Mouse (Mus musculus) ovary, postnatal 10 days (tissue): ENCODE results near the gene Ces5a.
"Not testable (repeated sequence)": the region's sequence is repeated elsewhere in the genome, so short reads cannot be mapped to it uniquely, and the experiment has no call there.

Experiments
- DNase-seq: peaks from one replicate; pipeline ENCODE4 v3.0.0; 2022; ENCODE audit warnings: low spot score

Gene Ces5a

DNA sequence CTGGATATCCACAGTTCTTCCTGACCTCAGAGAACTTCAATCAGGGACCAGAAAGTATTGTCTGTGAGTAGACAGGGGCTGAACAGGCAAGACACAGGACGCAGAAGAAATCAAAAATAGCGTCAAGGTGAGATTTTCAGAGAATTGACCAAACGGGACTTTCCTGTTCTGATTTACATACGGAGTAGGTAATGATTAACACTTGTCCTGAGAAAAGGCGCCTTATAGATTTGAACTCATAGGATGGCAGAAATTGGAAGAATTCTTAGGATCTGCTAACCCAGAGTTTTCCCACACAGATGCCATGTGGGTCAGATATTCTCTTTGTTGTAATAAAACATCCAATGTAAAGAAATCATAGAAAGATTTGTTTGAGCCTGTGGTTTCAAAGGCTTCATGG, at the start of gene Ces5a:
Gene Ces5a (minus strand): TSS at position 101 of the 400 bp plus-strand sequence.
- DNase-seq: no peak

DNA sequence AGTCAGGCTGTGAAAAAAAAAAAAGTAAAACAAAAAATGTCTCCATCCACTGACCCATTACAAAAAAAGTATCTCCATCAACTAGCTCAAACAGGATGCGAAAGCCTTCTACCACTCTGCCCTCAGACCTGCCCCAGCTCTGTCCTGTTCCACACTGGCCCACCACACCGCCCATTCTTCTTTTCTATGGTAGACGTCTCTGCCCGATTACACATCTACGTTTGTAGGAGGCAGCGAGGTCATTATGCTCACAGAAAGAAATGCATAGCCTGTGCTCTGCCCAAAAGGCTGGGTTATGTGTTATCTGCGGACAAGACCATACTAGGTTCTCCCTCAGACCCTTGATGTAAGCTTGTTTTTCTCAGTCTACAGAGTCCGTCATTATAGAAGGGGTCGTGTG, 37.2 kb upstream of the Ces5a start:
- DNase-seq: no peak

DNA sequence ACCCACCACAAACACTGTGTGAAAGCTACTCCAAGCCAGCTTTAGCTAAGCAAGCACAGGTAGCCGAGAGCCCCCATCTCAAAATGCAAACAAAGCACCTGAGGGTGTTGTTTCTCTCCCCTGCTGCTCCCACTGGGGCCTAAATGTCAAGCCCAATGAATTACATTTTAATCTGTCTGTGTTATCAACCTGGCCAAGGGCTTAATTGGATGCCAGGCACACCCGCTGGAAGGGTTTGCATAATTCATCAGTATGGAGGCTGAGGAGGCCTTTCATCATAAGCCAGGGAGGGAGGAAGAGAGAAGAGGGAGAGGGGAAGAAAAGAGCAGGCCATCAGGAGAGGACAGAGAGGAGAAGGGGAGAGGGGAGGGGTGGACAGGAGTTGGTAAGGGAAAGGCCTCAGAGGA, 36.5 kb upstream of the Ces5a start:
- DNase-seq: no peak

DNA sequence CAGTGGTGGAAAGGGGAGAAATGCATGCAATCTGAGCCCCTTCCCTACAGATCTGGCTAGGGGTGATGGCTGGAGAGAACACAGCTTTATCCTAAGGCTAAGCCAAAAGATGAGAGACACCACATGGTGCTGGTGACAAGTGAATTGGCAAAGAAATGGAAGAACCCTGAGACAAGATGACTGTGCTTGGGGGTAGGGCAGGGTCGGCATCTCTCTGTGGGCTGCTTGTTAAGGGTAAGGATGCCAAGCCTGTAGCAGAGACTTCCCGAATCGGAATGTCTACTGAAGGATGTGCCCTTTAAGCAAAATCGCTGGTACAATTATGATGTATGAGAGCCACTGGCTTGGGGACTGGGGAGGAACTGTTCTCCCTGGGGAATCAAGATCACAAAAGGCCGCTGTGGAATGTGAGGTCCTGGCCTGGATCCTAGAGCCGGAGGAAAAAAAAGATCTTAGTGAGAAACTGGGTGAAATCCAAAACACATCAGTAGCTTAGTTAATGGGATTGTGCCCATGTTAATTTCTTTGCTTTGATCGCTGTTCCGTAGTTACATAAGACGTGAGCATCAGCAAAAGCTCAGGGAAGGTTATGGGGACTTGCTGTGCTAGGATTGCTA, 35.8 kb upstream of the Ces5a start:
- no peak for DNase-seq

DNA sequence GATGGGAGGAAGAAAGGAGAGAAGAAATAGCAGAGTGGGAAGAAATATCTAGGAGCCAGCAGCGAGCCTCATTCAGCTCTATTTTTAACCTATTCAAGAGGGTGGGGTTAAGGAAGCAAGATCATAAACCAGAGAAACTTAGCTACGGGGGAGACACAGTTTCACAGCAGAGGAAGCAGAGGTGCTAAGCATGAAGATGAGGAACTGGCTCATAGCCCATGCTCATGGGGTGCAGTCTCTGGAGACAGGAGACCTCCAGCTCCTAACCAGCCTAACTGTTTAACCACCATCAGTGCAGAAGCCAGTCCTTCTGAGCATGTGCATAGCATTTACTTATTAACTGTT, 34.5 kb upstream of the Ces5a start:
- DNase-seq: no peak

DNA sequence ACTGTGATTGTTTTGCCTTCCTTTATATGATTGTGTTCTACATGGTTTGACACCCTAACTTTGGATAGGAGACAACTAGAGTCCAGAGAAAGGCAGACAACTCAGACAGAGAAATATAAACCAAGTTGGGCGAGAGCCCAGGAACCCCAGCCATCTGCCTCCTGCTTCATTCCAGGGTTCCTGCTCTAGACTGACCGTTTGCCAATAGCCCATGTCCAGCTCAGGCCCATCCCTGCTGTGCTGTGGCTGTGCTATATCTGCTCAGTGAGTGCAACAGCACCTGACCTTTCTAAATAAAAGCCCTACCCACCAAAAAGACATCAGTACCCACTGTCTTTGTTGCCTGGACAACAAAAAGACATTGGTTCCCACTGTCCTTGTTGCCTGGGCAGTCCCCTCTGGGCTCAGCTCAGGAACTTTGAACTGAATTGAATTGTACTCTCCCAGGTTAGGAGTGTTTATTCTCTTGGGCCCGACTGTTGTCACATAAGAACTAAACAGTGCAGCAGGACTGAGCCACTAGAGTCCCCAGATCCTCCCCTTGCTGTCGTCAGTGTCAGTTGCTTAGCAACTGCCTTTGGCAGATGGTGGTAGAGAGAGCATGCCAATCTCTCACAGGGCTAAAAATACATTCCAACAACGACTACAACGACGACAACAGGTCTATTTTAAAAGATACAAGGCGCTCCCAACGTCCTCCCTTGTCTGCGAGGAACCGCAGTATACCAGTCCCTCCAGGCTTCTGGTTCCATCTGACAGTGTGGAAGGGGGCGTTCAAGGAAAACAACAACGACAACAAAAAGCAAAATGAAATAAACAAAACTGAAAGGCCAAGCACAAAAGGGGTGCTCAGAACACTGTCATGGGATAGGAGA, 33.9 kb upstream of the Ces5a start:
- DNase-seq: no peak

DNA sequence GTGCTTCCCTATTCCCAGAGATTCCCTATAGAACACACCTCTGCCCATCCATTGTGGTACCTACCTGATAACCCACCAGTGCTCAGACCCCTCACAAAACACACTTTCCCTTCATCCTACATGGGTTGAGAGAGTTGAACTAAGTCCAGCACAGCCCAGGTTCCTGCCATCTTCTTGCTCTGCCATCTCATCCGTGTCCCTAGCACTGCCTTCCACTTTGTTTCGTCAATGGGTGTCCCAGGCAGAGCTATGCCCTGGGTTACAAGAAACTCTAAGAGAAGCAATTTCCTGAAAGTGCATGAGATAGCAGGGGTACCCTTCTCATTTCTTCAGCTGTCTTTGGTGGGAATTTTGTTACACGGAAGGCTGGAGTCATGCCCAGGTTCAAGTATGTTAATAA, 33.0 kb upstream of the Ces5a start:
- no peak for DNase-seq

DNA sequence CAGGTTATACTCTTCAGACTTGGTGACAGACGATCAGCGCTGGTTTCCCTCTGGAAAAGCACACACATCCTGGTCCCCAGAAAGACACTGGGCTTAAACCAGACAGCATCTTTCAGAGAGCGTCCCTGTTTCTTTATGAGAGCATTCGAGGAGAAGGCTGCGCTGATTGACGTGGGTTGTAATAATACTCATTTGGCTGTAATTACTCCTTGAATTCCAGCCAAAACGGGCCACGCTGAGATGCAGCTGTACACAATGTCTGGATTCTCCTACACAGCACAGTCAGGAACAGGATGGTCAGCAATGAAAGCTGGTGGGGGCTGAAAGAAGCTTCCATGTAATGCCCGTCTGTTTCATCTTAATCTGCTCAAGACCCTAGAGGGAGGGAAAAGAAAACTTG, 31.5 kb upstream of the Ces5a start:
- no peak for DNase-seq

DNA sequence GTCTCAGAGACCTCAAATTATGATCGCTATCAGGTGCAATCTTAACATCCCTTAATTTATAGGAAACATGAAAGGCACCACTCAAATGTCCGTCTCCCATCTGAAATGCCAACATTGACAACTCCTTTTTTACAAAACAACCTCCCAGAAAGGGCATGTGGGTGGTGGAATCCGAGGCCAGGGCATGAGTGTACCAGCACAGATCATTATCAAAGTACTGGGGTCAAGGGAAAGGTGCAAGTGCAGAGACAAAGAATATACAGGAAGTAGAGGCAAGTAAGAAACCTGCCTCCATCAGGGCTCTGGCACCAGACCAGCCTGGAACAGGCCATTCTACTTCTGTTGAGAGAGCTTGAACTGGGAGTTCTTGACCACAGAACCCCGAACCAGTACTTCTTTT, 29.0 kb upstream of the Ces5a start:
- DNase-seq: no peak

DNA sequence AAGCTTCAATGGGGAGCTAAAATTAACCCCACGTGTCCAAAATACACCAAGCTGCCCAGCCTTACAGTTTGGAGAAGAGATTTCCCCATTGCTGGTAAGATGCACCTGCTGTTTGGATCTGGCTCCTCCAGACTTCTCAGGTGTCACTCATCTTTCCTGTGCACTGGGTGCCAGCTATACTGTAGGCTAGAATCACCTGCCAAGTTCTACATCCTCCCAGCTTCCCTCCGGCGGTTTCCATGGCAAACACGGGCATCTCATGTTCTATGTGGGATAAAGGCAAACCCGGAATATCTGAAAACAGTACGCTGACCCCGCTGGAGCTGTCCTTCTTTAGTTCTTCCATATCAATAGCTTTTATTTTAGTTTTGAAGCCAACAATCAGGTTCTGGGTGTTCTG, 27.9 kb upstream of the Ces5a start:
- no peak for DNase-seq

DNA sequence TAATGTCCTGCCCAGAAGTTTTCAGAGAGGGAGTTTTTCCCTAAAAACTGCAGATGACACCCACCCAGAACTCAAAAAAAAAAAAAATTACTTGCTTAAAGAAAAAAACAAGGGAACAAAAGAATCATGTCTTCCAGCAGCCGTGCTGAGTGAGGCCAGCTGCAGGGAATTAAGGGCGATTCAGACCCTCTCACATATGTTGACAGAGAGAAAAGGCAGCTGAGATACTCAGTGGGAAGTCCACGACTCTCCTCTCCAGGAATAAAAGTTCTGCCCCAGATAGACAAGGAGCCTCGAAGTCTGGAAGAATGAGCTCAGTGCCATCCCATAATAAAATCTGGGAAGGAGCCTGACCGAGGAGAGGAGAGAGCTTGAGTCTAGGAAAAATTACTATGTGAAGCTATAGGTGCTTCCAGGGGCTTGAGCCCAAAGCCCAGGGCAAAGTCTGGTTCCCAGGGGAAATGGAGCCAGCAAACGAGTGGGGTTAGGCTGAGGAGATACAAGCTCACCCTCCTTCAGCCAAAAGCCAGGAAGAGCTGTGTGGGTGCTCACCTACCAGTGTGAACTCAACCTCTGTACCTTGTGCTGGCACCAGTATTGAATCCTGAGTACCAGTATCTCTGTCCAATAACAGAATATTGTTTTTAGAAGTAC, 27.1 kb upstream of the Ces5a start:
- DNase-seq: no peak

DNA sequence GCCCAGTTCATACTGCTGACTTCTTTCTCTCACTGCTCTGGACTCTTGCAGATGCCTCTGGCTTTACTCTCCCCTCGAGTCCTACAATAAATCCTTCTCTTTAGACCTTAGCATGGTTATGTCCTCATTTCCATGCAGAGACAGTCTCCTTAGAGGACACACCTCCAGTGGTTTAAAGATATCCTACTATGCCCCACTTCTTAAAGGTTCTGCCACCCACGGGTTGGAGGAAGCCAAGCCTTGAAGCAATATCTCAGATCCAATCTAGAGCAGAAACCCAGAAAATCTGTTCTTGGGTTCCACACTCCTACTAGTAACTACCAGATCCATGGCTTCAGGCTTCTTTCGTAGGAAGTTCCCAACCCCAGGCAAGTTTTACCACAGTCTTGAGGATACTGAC, 25.6 kb upstream of the Ces5a start:
- no peak for DNase-seq

DNA sequence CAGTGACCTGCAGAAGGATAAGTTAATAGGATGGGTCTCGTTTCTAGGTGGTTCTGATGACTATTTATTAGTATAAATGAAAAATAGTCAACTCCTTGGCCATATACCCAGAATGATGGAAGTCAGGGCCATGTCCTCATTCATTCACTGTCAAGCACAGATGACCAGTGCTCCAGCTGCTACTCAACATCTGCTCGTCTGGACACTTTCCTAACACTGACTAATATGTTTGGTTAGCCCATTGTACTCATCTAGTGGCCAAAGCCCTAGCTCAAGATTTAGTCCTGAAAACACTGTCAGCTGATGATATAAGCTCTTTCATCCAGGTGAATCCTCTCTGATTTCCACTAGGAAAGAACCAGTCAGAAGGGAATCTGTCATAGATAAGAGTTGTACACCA, 24.1 kb upstream of the Ces5a start:
- DNase-seq: no peak

DNA sequence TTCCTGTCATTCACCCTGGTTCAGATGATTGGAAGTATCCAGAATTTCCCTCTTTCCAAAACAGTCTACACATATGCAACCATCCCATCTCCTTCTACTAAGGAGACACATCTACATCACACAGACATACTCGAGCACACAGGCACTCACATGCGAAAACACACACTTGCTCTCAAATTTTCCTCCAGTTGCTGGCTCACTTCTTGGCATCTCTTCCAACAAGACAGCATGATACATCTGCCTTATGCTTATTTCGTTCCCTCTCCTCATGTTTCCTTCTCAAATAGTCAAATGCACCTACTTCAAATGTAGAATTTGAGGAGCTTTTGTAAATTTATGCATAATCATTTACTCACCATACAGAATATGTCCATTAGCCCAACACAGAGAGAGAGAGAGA, 33.0 kb downstream of the Ces5a start:
- no peak for DNase-seq

DNA sequence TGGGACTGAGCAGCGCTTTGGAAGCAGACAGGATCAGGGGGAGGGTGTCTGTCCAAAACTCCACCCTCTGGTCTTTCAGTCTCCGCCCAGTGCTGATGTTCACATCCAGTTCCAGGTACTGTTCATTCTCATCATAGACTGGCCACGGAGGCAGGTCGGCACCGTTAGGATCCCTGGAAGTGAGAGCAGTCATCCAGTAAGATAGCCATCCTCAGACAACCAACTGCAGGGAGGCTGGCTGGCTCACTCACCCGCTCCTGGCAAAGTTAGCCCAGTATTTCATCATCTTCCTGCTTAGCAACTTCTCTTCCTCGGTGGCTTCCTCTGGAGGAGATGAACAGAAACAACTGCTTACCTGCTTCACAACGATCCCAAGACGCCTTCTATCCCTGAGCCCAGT, 36.2 kb downstream of the Ces5a start:
- DNase-seq: no peak

DNA sequence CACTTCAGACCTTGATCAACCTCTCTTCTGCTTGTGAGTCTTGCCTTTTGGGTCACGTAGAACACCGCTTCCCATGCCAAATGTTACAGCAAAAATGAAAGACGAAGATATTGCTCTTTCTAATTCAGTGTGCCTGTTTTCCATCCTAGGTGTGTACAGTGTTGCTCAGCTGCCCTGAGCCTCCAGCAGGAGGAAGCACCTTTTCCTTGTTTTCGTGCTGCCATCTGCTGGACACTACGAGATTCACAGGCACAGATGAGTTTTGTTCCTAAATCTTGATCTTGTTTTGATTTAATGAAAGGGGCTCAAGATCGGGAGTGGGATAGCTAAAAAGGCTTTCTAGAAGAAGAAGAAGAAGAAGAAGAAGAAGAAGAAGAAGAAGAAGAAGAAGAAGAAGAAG, 40.3 kb downstream of the Ces5a start:
- no peak for DNase-seq

DNA sequence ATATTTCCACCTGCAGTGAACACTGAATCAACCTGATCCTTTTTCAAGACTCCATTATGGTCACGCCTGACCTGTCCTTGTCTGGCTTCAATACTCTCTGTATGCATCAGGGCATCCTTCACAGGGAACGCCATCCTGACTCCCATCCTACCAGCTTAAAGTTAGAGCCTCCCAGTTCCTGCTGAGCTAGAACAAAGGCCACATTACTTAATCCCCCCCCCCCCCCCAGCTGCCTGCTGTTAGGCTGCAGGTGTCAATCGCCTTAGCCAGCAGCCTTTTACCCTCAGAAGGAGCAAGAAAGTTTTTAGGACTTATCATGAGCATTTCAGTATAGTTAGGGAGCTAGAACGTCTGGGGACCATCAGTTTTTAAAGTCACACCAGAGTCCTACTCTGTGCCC, 46.9 kb downstream of the Ces5a start:
- no peak for DNase-seq

DNA sequence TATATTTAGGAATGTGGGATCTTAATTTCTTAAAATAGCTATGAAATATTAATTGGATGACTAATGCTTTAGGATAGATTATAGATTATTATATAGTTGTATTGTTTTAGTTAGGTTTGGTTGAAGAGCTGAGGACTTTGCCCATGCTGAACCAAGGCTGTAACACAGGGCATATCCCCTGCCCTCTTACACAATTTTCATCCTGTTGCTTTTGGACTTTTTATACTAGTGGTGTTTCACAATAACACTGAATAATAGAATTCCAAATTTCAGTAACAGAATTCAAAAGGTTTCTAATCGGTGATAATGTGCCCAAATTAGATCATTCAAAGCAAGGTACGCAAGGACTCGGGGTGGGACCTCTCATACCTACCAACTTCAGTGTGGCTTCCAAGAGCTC, 57.4 kb downstream of the Ces5a start:
- DNase-seq: no peak

DNA sequence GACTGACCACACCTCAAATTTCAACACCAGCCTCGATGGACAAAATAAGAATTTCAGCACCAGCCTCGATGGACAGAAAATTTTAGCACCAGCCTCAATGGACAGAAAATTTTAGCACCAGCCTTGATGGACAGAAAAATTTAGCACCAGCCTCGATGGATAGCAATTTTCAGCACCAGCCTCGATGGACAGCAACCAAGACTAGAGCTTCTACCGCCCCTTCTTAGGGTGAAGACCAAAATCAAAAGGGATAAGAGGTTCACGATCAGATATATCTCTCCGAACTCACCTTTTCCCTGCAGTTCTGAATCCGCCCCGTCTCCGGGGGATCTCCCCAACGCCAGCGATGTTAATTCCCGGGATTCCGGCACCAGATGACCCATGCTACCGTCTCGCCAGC, 65.9 kb downstream of the Ces5a start:
- DNase-seq: not testable (repeated sequence)

DNA sequence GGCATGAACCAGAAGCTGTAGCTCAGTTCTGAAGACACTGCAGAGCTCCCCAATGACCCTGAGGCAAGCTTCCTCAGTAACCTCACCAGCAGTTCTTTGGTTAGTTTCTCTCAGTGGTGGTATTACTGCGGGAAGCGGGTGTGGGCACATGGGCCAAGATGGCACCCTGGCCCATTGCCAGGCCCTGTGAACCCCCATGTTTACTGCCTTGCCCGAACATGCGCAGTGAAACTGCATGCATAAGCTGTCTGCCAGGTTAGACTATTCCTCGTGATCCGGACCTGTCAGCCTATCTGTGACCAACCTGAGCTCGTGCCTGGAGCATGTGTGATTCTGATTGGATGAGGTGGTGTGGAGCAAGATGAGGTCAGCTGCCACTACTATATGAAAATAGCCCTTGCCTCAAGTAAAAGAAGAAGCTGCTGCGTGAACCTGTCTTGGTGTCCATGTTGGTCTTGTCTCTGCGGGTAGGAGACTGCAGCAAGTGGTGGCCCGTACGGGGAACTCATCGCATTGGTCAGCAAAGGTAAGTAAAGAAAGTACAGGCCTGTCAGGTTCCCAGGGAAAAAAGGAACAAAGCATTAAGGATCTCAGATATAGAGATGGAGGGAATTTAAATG, 81.3 kb downstream of the Ces5a start:
- DNase-seq: no peak
